Mouse (Mus musculus) limb, embryonic 13.5 days (tissue): ENCODE results near the gene Hspa4. TPM values are rescaled to one million over a fixed set of nuclear protein-coding genes. Genes with fewer than 3 reads are reported as not detected.
A peak's percentile ranks its signal among the peaks of the same experiment; 100 is the strongest.
"Not testable (repeated sequence)": the region's sequence is repeated elsewhere in the genome, so short reads cannot be mapped to it uniquely, and the experiment has no call there.

Source experiments
- ATAC-seq: fragments of 200-750 bp; cut with Nextera tagmentation; 2 replicates; pipeline ENCODE4 v1.8.0; 2017; ENCODE audit warnings: low read depth, moderate number of reproducible peaks, moderate TSS enrichment; ENCODE audit not compliant: low FRiP score
- H3K27ac ChIP-seq: fragments of 300-500 bp; sonication (generic); 2 replicates; pipeline ENCODE4 v1.5.1; 2015; ENCODE audit warnings: inconsistent platforms, mild to moderate bottlenecking, moderate library complexity
- H3K27me3 ChIP-seq: fragments of 300-500 bp; sonication (generic); 2 replicates; pipeline ENCODE4 v1.6.1; 2015; ENCODE audit warnings: mild to moderate bottlenecking, inconsistent platforms
- H3K36me3 ChIP-seq: fragments of 300-500 bp; sonication (generic); 2 replicates; pipeline ENCODE4 v1.6.1; 2015; ENCODE audit warnings: inconsistent platforms, mild to moderate bottlenecking, moderate library complexity
- H3K4me1 ChIP-seq: fragments of 300-500 bp; sonication (generic); 2 replicates; pipeline ENCODE4 v1.6.1; 2015; ENCODE audit warnings: inconsistent platforms
- H3K4me2 ChIP-seq: fragments of 300-500 bp; sonication (generic); replicated peaks from 2 replicates; pipeline ENCODE4 v1.6.1; 2015; ENCODE audit warnings: inconsistent platforms, mild to moderate bottlenecking, moderate library complexity
- H3K4me3 ChIP-seq: fragments of 300-500 bp; sonication (generic); 2 replicates; pipeline ENCODE4 v1.5.1; 2015; ENCODE audit warnings: moderate library complexity, mild to moderate bottlenecking, inconsistent platforms
- H3K9ac ChIP-seq: fragments of 300-500 bp; sonication (generic); 2 replicates; pipeline ENCODE4 v1.6.1; 2015; ENCODE audit warnings: mild to moderate bottlenecking, inconsistent platforms
- H3K9me3 ChIP-seq: fragments of 300-500 bp; sonication (generic); 2 replicates; pipeline ENCODE4 v1.6.1; 2016; ENCODE audit warnings: inconsistent platforms
- WGBS: fragments of 180-500 bp; shearing (Covaris S2); methylation state at CpG from one replicate; pipeline ENCODE4 v1.1.7; 2015; 5-methylcytosine and 5-hydroxymethylcytosine counted together
- polyA plus RNA-seq: library from polyadenylated mRNA; unstranded; fragments of >200 nt; fragmentation: Nextera tagmentation; extraction: Ambion mirVana; gene quantifications from 2 replicates; pipeline ENCODE4 v1.2.1, GENCODE M21; 2015

The Hspa4 gene
- polyA plus RNA-seq, 1 experiment from 2014 or later, result 79.0 TPM

DNA sequence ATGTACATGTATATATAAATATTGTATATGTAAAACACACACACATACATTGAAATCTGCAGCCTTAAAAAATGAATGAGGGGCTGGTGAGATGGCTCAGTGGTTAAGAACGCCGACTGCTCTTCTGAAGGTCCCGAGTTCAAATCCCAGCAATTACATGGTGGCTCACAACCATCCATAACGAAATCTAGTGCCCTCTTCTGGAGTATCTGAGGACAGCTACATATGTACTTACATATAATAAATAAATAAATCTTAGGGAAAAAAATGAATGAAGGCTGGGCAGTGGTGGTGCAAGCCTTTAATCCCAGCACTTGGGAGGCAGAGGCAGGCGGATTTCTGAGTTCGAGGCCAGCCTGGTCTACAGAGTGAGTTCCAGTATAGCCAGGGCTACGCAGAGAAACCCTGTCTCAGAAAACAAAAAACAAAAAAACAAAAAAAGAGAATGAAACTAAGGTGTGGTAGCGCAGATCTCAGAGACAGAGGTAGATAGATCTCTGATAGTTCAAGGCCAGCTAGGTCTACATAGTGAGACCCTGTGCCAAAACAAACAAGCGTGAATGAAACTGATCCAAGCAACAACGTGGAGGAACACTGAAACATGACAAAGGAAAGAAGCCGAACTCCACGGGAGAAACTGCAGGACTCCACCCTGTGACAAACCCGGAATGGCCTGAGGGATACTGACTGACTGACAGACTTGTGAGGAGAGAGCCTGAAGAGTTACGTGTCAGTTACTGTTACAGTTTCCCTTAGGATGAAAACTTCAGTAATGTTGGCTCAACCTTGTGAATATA, 4.0 kb upstream of the Hspa4 start:
- no peak overlapping the region for H3K4me3 ChIP-seq
- ATAC-seq, result no peak
- 85% methylated on average over 14 of the region's 14 CpGs for WGBS

DNA sequence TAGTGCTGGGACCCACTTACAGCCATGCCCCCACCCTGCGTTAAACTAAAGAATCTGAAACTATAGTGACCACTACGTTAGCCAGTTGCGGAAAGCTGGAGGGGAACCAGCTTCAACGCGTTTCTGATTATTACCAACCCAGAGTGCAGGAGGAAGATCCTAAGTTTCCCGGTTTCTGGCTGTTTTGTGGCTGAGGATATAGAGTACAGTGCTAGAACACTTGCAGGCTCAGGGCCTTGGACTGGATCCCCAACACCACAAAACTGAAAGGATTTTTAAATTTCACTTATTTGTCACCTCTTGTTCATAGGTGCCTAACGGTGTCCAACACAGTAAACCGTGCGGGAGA, 884 bp upstream of the Hspa4 start:
- peaks cover 30% of the 10 kb centered on the region for H3K4me1 ChIP-seq
- peak overlapping the region; percentile 77 for H3K4me2 ChIP-seq
- no peaks in the 10 kb centered on the region for H3K9me3 ChIP-seq
- peaks cover 17% of the 10 kb centered on the region for H3K36me3 ChIP-seq
- H3K4me3 ChIP-seq, result peak overlapping the region; percentile 100
- peak overlapping the region; percentile 72 for H3K9ac ChIP-seq
- 50% methylated on average over 9 of the region's 9 CpGs for WGBS
- no peaks in the 10 kb centered on the region for H3K27me3 ChIP-seq
- no peak for ATAC-seq
- H3K27ac ChIP-seq, result peak overlapping the region; percentile 98

More for the DNA sequence above, 4.0 kb upstream of the Hspa4 start:
- Histone ChIP-seq H3K27ac (no peak overlapping the region), H3K9ac (no peak overlapping the region), H3K9me3 (no peaks in the 10 kb centered on the region), H3K36me3 (no peaks in the 10 kb centered on the region), H3K4me1 (peaks cover 17% of the 10 kb centered on the region), H3K27me3 (no peaks in the 10 kb centered on the region), H3K4me2 (no peak overlapping the region)

GRCm38 (mm10) chr11:53299551-53300329, 517 bp downstream of the Hspa4 start:
- peak overlapping the region; percentile 100 for H3K4me3 ChIP-seq
- peak overlapping the region; percentile 98 for H3K27ac ChIP-seq
- H3K36me3 ChIP-seq, result peaks cover 22% of the 10 kb centered on the region
- H3K9ac ChIP-seq, result peak overlapping the region; percentile 98
- peak; percentile 67; the same call in 1 of the 2 replicates for ATAC-seq
- no peaks in the 10 kb centered on the region for H3K9me3 ChIP-seq
- H3K27me3 ChIP-seq, result no peaks in the 10 kb centered on the region
- peaks cover 30% of the 10 kb centered on the region for H3K4me1 ChIP-seq
- under 1% methylated on average over 80 of the region's 80 CpGs for WGBS
- H3K4me2 ChIP-seq, result peak overlapping the region; percentile 75

DNA sequence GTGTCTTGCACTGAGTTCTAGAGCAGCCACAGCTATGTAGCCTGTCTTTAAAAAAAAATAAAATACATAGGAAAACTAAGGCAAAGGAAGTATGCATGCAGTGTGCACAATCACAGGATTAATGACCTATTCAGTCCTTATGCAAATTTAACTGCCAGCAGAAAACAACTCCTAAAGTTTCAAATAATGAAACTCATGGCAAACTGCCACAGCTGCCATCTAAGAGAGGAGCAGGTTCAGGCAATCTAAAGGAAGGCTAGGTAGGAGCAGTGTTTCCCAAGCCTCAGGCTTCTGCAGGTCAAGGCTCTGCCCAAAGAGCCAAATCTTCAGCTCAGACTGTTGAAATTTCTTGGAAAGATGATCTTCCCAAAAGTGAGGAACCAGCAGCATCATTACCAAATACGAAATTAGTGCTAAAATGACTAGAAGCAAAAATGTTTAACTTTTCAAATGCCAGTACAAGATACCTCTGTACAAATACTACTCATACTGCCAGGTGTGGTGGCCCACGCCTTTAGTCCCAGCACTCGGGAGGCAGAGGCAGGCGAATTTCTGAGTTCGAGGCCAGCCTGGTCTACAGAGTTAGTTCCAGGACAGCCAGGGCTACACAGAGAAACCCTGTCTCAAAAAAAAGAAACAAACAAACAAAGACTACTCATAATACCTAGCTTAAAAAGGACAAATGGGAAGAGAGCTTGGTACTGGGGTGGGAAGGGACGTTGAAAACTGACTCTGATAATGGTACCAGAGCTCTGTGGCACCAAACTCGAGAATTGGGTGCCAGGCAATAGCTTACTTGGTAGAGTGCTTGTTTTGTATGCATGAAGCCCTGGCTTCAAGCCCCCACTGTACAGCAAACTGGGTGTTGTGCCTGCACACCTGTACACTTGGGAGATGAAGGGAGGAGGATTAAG, 2.1 kb downstream of the Hspa4 start:
- Histone ChIP-seq H3K4me3 (peak overlapping the region; percentile 100), H3K9ac (peak overlapping the region; percentile 98; the same call in 1 of the 2 replicates), H3K36me3 (peaks cover 34% of the 10 kb centered on the region), H3K27me3 (no peaks in the 10 kb centered on the region), H3K4me1 (peaks cover 30% of the 10 kb centered on the region), H3K4me2 (peak overlapping the region; percentile 75), H3K9me3 (no peaks in the 10 kb centered on the region), H3K27ac (no peak overlapping the region)
- WGBS, result 89% methylated on average over 7 of the region's 7 CpGs
- no peak for ATAC-seq

DNA sequence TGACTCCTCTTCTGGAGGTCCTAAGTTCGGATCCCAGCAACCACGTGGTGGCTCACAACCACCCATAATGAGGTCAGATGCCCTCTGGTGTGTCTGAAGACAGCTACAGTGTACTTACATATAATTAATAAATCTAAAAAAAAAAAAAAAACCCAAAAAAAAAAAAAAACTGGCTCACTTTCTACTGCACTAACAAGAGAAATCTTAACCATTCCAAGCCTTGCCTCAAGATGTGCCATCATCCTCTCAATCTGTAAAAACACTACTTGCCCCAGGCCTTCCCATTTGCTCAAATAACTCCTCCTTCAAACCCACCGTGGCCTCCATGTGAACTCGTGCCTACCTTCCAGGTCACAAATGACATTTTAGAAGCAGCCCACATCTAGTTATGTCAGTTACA, 3.4 kb downstream of the Hspa4 start:
- Histone ChIP-seq H3K9ac (no peak overlapping the region), H3K9me3 (no peaks in the 10 kb centered on the region), H3K4me1 (peaks cover 30% of the 10 kb centered on the region), H3K27ac (no peak overlapping the region), H3K4me3 (no peak overlapping the region), H3K27me3 (no peaks in the 10 kb centered on the region), H3K4me2 (no peak overlapping the region), H3K36me3 (peaks cover 45% of the 10 kb centered on the region)
- WGBS, result 81% methylated on average over 4 of the region's 4 CpGs
- ATAC-seq, result no peak

- Histone ChIP-seq H3K9ac (no peak overlapping the region), H3K27me3 (no peaks in the 10 kb centered on the region), H3K4me1 (peaks cover 23% of the 10 kb centered on the region), H3K4me3 (no peak overlapping the region), H3K4me2 (no peak overlapping the region), H3K9me3 (no peaks in the 10 kb centered on the region), H3K36me3 (peaks cover 61% of the 10 kb centered on the region), H3K27ac (no peak overlapping the region)
- ATAC-seq, result no peak
- WGBS, result 97% methylated on average over 5 of the region's 5 CpGs
Observed at GRCm38 (mm10) chr11:53294441-53294840, 5.8 kb downstream of the Hspa4 start.

- H3K4me2 ChIP-seq, result no peak overlapping the region
- ATAC-seq, result no peak
- H3K4me1 ChIP-seq, result no peaks in the 10 kb centered on the region
- no peak overlapping the region for H3K4me3 ChIP-seq
- H3K27me3 ChIP-seq, result no peaks in the 10 kb centered on the region
- no peak overlapping the region for H3K9ac ChIP-seq
- no peak overlapping the region for H3K27ac ChIP-seq
- H3K9me3 ChIP-seq, result no peaks in the 10 kb centered on the region
- peaks cover 79% of the 10 kb centered on the region for H3K36me3 ChIP-seq
- 88% methylated on average over 11 of the region's 11 CpGs for WGBS
Observed at GRCm38 (mm10) chr11:53290871-53291270, 9.4 kb downstream of the Hspa4 start.

DNA sequence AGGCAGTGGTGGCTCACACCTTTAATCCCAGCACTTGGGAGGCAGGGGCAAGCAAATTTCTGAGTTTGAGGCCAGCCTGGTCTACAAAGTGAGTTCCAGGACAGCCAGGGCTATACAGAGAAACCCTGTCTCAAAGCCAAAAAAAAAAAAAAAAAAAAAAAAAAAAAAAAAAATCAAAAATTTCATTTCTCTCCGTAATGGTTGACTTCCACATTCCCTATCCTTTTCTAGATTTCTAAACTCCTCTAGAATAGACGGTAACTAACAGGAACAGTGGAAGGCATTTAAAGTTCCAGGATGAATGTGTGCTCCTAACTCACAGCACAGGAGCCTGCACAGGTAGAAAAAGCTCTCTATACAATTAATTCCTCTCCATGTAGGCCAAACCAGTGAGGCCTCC, 10.1 kb downstream of the Hspa4 start:
- not testable (repeated sequence) for H3K9ac ChIP-seq, H3K27me3 ChIP-seq, ATAC-seq, H3K9me3 ChIP-seq, H3K4me2 ChIP-seq, H3K4me3 ChIP-seq, H3K4me1 ChIP-seq, H3K27ac ChIP-seq
- peaks cover 84% of the 10 kb centered on the region for H3K36me3 ChIP-seq
- WGBS, result 93% methylated on average over 2 of the region's 2 CpGs

DNA sequence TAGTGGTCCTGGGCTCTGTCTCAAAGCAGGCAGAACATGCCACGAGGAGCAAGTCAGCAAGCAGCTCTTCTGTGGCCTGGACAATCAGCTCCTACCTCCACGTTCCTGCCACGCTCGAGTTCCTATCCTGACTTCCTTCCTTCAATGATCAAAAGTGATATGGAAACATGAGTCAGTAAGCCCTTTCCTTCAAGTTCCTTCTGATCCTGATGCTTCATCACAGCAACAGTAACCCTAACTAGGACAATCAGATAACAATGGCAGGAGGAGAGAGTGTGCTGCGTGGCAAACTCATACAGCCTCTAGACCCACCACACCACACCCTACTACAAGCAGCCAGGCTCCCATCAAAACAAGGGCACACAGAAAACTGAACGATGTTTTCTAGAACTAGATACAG, 14.4 kb downstream of the Hspa4 start:
- H3K9ac ChIP-seq, result no peak overlapping the region
- no peak overlapping the region for H3K4me3 ChIP-seq
- H3K4me2 ChIP-seq, result no peak overlapping the region
- peaks cover 87% of the 10 kb centered on the region for H3K36me3 ChIP-seq
- H3K4me1 ChIP-seq, result no peaks in the 10 kb centered on the region
- no peaks in the 10 kb centered on the region for H3K9me3 ChIP-seq
- WGBS, result 92% methylated on average over 6 of the region's 6 CpGs
- no peaks in the 10 kb centered on the region for H3K27me3 ChIP-seq
- H3K27ac ChIP-seq, result no peak overlapping the region
- no peak for ATAC-seq

DNA sequence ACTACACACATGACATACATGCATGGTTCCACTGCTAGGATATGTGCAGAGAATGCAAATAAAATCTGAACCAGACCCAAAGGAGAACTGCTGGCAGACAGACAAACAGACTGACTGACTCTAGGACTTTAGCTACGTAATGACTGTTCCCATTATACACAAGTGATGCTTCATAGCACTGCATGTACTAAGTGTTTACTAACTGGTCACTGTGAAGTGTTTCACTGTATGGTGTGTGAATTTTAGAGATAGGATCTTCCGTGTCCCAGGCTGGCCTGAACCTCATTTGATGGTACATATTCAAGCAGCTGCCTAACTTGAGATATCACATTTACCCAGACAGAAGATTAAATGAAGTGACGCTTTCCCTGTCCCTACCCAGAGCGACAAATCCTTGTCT, 21.8 kb downstream of the Hspa4 start:
- H3K4me1 ChIP-seq, result no peaks in the 10 kb centered on the region
- no peaks in the 10 kb centered on the region for H3K27me3 ChIP-seq
- peaks cover 78% of the 10 kb centered on the region for H3K36me3 ChIP-seq
- no peak overlapping the region for H3K27ac ChIP-seq
- 94% methylated on average over 4 of the region's 4 CpGs for WGBS
- H3K9me3 ChIP-seq, result no peaks in the 10 kb centered on the region
- H3K4me2 ChIP-seq, result no peak overlapping the region
- H3K4me3 ChIP-seq, result no peak overlapping the region
- ATAC-seq, result no peak
- H3K9ac ChIP-seq, result no peak overlapping the region

DNA sequence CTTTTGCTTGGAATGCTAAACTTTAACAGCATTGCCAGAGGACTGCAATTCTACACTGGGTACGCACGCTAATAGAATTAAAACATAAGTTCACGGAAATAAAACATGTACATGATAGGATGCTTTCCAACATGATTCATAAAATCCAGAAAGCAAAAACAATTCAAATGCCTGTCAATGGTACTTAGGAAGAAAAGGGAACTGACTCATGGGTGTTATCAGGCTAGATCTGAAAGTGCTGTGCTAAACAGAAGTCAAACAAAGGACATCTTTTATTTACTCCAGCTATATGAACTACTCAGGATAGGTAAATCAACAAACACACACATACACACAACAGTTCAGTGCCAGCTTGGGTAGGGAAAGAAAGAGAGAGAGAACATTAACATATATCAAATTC, 24.9 kb downstream of the Hspa4 start:
- peaks cover 80% of the 10 kb centered on the region for H3K36me3 ChIP-seq
- no peaks in the 10 kb centered on the region for H3K9me3 ChIP-seq
- H3K4me1 ChIP-seq, result no peaks in the 10 kb centered on the region
- no peak overlapping the region for H3K9ac ChIP-seq
- no peak overlapping the region for H3K4me3 ChIP-seq
- no peaks in the 10 kb centered on the region for H3K27me3 ChIP-seq
- no peak overlapping the region for H3K27ac ChIP-seq
- WGBS, result 95% methylated on average over 3 of the region's 3 CpGs
- no peak for ATAC-seq
- no peak overlapping the region for H3K4me2 ChIP-seq

DNA sequence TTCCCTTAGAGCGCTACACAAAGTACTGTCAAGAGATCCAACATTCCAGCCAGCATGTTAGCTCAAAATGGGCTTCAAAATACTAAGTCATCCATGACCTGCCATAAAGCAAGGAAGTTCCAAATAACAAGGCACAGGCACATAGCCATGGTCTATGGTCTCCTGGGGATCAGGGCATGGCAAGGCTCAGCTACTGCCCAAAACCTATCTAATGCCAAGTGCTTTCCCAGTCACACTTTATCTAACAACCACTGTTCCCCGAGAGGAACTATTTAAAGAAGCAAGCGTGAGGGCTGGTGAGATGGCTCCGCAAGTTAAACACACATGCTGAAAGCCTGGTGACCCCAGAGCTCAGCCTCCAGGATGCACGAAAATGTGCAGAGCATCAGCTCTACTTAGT, 26.9 kb downstream of the Hspa4 start:
- H3K27ac ChIP-seq, result no peak overlapping the region

More for the DNA sequence above, 26.9 kb downstream of the Hspa4 start:
- peaks cover 81% of the 10 kb centered on the region for H3K36me3 ChIP-seq
- 90% methylated on average over 5 of the region's 5 CpGs for WGBS
- no peak overlapping the region for H3K4me2 ChIP-seq
- no peaks in the 10 kb centered on the region for H3K27me3 ChIP-seq
- no peaks in the 10 kb centered on the region for H3K4me1 ChIP-seq
- H3K4me3 ChIP-seq, result no peak overlapping the region
- no peaks in the 10 kb centered on the region for H3K9me3 ChIP-seq
- ATAC-seq, result no peak
- H3K9ac ChIP-seq, result no peak overlapping the region
